Mouse (Mus musculus) G1E (cell line): ENCODE measurements around the gene Cspg5.

ENCODE experiments used
- CTCF ChIP-seq: IDR thresholded peaks from 2 replicates; pipeline ENCODE4 v1.5.1; 2012; ENCODE audit warnings: low read depth, low read length, inconsistent platforms, mixed read lengths
- GATA1 ChIP-seq: IDR thresholded peaks from 2 replicates; pipeline ENCODE4 v1.6.1; 2012; ENCODE audit warnings: borderline replicate concordance, low read length, inconsistent platforms, mixed read lengths

- TF ChIP-seq CTCF (no peak), GATA1 (no peak)
These were observed 3.5 kb downstream of the Cspg5 start for GRCm38 (mm10) chr9:110247049-110247448.
